Mouse (Mus musculus) liver, postnatal 0 days (tissue): ENCODE measurements around the gene Car2.

Experiments used
- CTCF ChIP-seq: sonication (generic); IDR thresholded peaks from 2 replicates; pipeline ENCODE4 v1.5.1; 2016; ENCODE audit warnings: antibody characterized with exemption, low read depth
- EP300 ChIP-seq: IDR thresholded peaks from 2 replicates; pipeline ENCODE4 v1.6.1; 2016; ENCODE audit warnings: antibody characterized with exemption, low read depth, mild to moderate bottlenecking

GRCm38 (mm10) chr3:14863022-14863711 lies 22.9 kb upstream of the Car2 start, which contains the start of gene Car3:
- TF ChIP-seq CTCF (no peak), EP300 (no peak)
